Mouse (Mus musculus) intestine, embryonic 16.5 days (tissue): ENCODE measurements around the gene Apba1. TPM values are rescaled to one million over a fixed set of nuclear protein-coding genes. Genes with fewer than 3 reads are reported as not detected.

ENCODE experiments used
- ATAC-seq: fragments of 200-750 bp; cut with Nextera tagmentation; 2 replicates; pipeline ENCODE4 v1.8.0; 2017; ENCODE audit warnings: moderate TSS enrichment, moderate library complexity
- H3K27ac ChIP-seq: fragments of 300-500 bp; sonication (generic); 2 replicates; pipeline ENCODE4 v1.5.1; 2014; ENCODE audit warnings: mild to moderate bottlenecking, low read length
- H3K27me3 ChIP-seq: fragments of 300-500 bp; sonication (generic); replicated peaks from 2 replicates; pipeline ENCODE4 v1.6.1; 2014; ENCODE audit warnings: low read length, control low read depth, mixed read lengths; ENCODE audit not compliant: control insufficient read depth, insufficient read depth
- H3K36me3 ChIP-seq: fragments of 300-500 bp; sonication (generic); 2 replicates; pipeline ENCODE4 v1.6.1; 2014; ENCODE audit warnings: low read length, control low read depth; ENCODE audit not compliant: control insufficient read depth, insufficient read depth
- H3K4me1 ChIP-seq: fragments of 300-500 bp; sonication (generic); 2 replicates; pipeline ENCODE4 v1.6.1; 2014; ENCODE audit warnings: low read length, control low read depth, mixed read lengths; ENCODE audit not compliant: control insufficient read depth, insufficient read depth
- H3K4me2 ChIP-seq: fragments of 300-500 bp; sonication (generic); 2 replicates; pipeline ENCODE4 v1.6.1; 2014; ENCODE audit warnings: low read depth, low read length, control low read depth
- H3K4me3 ChIP-seq: fragments of 300-500 bp; sonication (generic); 2 replicates; pipeline ENCODE4 v1.5.1; 2014; ENCODE audit warnings: mild to moderate bottlenecking, low read length
- H3K9ac ChIP-seq: fragments of 300-500 bp; sonication (generic); 2 replicates; pipeline ENCODE4 v1.6.1; 2014; ENCODE audit warnings: low read depth, low read length
- H3K9me3 ChIP-seq: fragments of 300-500 bp; sonication (generic); 2 replicates; pipeline ENCODE4 v1.6.1; 2016; ENCODE audit warnings: low read length, control low read depth; ENCODE audit not compliant: control insufficient read depth
- WGBS: fragments of 180-500 bp; shearing (Covaris S2); extraction: QIAGEN DNeasy Blood & Tissue Kit; methylation state at CpG from one replicate; pipeline ENCODE4 v1.1.7; 2014; 5-methylcytosine and 5-hydroxymethylcytosine counted together
- polyA plus RNA-seq: library from polyadenylated mRNA; unstranded; fragments of >200 nt; fragmentation: Nextera tagmentation; extraction: Ambion mirVana; gene quantifications from 2 replicates; pipeline ENCODE4 v1.2.1, GENCODE M21; 2015

Gene Apba1
- polyA plus RNA-seq, 1 experiment from 2014 or later = 0.38 TPM

DNA sequence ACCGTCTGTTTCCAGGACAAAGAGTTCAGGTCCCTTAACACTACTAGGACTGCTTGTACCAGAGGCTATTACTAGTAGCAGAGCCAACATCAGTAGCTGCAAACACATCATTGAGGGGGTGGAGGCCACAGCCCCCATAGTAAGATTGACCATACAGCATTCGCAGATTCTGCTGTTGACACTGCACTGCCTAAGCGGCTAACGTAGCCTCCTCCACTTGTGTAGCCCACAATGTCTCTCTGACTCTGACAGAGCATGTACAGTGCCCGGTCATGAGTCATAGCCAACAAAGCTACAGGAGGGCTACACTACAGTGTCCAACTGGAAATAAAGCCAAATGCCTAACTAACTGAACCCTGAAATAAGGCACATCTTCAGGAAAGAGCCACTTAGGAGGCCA lies 166.9 kb downstream of the Apba1 start:
- no peaks in the 10 kb centered on the region for H3K4me1 ChIP-seq
- H3K9ac ChIP-seq = no peak overlapping the region
- H3K27me3 ChIP-seq = no peaks in the 10 kb centered on the region
- no peak for ATAC-seq
- H3K27ac ChIP-seq = no peak overlapping the region
- no peak overlapping the region for H3K4me2 ChIP-seq
- WGBS = 92% methylated on average over 5 of the region's 5 CpGs
- H3K4me3 ChIP-seq = no peak overlapping the region
- no peaks in the 10 kb centered on the region for H3K36me3 ChIP-seq
- H3K9me3 ChIP-seq = no peaks in the 10 kb centered on the region

DNA sequence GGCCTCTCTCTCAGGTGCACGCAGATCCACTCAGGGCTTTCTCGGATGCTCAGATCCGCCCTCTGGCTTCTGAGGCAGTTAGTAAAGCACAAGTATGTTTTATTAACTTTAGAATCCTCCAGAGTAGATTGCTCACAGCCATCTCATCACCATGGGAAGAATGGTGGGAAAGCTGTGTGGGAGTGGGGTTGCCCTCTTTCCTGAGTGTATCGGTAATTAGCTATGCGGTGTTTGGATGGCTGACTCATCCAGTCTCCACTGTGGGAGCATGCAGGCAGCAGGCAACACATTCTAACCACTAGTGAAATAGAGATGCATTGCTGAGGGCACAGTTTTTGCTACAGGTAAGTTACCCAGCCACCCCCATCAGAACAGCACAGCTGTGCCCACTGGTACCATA lies 172.1 kb downstream of the Apba1 start:
- WGBS = 90% methylated on average over 5 of the region's 5 CpGs
- H3K9ac ChIP-seq = no peak overlapping the region
- no peak overlapping the region for H3K4me3 ChIP-seq
- no peaks in the 10 kb centered on the region for H3K36me3 ChIP-seq
- H3K9me3 ChIP-seq = 0 out of 2 replicates have a peak, but pooled peaks cover 3% of the 10 kb centered on the region
- H3K27me3 ChIP-seq = no peaks in the 10 kb centered on the region
- no peaks in the 10 kb centered on the region for H3K4me1 ChIP-seq
- no peak overlapping the region for H3K4me2 ChIP-seq
- ATAC-seq = no peak
- H3K27ac ChIP-seq = no peak overlapping the region

- ATAC-seq = no peak
- Histone ChIP-seq H3K4me1 (no peaks in the 10 kb centered on the region), H3K4me2 (no peak overlapping the region), H3K27ac (no peak overlapping the region), H3K4me3 (no peak overlapping the region), H3K36me3 (no peaks in the 10 kb centered on the region), H3K9ac (no peak overlapping the region), H3K27me3 (no peaks in the 10 kb centered on the region), H3K9me3 (no peaks in the 10 kb centered on the region)
- WGBS = 82% methylated on average over 12 of the region's 12 CpGs
Observed at GRCm38 (mm10) chr19:23941422-23941949, 182.8 kb downstream of the Apba1 start.

- no peak overlapping the region for H3K9ac ChIP-seq
- H3K27ac ChIP-seq = no peak overlapping the region
- no peaks in the 10 kb centered on the region for H3K4me1 ChIP-seq
- H3K27me3 ChIP-seq = no peaks in the 10 kb centered on the region
- H3K4me3 ChIP-seq = no peak overlapping the region
- WGBS = 81% methylated on average over 7 of the region's 7 CpGs
- H3K36me3 ChIP-seq = no peaks in the 10 kb centered on the region
- H3K4me2 ChIP-seq = no peak overlapping the region
- ATAC-seq = no peak
- no peaks in the 10 kb centered on the region for H3K9me3 ChIP-seq
Observed at GRCm38 (mm10) chr19:23942886-23943285, 184.2 kb downstream of the Apba1 start.

DNA sequence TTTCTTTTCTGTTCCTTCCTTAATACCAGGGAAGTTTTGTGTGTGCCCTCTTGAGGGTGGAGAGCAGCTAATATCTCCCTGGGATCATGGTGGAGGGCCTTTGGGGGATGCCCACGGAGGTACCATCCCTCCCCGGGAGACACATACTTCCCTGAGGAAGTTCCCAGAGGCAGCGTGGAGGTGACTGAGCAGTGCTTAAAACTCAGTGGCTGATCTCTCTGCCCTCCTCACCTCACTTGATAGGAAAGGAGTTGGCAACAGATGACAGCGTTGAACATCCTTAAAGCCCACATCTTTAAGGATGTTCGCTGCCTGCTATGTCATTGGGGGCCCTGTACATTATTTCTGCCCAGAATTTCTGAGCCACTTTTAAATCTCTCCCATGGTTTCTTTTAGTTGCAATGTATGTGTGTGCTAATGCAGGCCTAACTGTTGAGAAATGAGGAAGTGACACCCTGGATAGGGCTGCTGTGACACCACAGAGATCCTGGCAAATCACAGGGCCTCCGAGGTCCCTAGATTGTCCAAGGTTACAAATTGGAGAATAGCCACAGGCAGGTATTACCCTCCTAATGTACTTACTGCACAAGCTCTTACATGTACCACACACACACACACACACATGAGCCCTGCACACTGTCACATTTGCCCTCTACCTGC lies 187.5 kb downstream of the Apba1 start:
- Histone ChIP-seq H3K4me2 (no peak overlapping the region), H3K4me1 (peaks cover 2% of the 10 kb centered on the region; the same call in 1 of the 2 replicates), H3K4me3 (no peak overlapping the region), H3K27ac (no peak overlapping the region), H3K9me3 (no peaks in the 10 kb centered on the region), H3K27me3 (no peaks in the 10 kb centered on the region), H3K9ac (no peak overlapping the region), H3K36me3 (no peaks in the 10 kb centered on the region)
- 82% methylated on average over 6 of the region's 6 CpGs for WGBS
- no peak for ATAC-seq

GRCm38 (mm10) chr19:23946751-23947150 lies 188.1 kb downstream of the Apba1 start:
- H3K9ac ChIP-seq = no peak overlapping the region
- no peaks in the 10 kb centered on the region for H3K9me3 ChIP-seq
- no peak overlapping the region for H3K27ac ChIP-seq
- no peak overlapping the region for H3K4me2 ChIP-seq
- 82% methylated on average over 4 of the region's 4 CpGs for WGBS
- H3K4me3 ChIP-seq = no peak overlapping the region
- H3K4me1 ChIP-seq = peaks cover 2% of the 10 kb centered on the region; the same call in 1 of the 2 replicates
- no peaks in the 10 kb centered on the region for H3K36me3 ChIP-seq
- no peaks in the 10 kb centered on the region for H3K27me3 ChIP-seq
- ATAC-seq = no peak

- H3K4me2 ChIP-seq = no peak overlapping the region
- no peak overlapping the region for H3K9ac ChIP-seq
- H3K27me3 ChIP-seq = no peaks in the 10 kb centered on the region
- no peak overlapping the region for H3K4me3 ChIP-seq
- no peak overlapping the region for H3K27ac ChIP-seq
- no peaks in the 10 kb centered on the region for H3K9me3 ChIP-seq
- H3K4me1 ChIP-seq = peaks cover 2% of the 10 kb centered on the region; the same call in 1 of the 2 replicates
- ATAC-seq = no peak
- 66% methylated on average over 4 of the region's 4 CpGs for WGBS
- no peaks in the 10 kb centered on the region for H3K36me3 ChIP-seq
Observed at GRCm38 (mm10) chr19:23947871-23948270, 189.2 kb downstream of the Apba1 start.

DNA sequence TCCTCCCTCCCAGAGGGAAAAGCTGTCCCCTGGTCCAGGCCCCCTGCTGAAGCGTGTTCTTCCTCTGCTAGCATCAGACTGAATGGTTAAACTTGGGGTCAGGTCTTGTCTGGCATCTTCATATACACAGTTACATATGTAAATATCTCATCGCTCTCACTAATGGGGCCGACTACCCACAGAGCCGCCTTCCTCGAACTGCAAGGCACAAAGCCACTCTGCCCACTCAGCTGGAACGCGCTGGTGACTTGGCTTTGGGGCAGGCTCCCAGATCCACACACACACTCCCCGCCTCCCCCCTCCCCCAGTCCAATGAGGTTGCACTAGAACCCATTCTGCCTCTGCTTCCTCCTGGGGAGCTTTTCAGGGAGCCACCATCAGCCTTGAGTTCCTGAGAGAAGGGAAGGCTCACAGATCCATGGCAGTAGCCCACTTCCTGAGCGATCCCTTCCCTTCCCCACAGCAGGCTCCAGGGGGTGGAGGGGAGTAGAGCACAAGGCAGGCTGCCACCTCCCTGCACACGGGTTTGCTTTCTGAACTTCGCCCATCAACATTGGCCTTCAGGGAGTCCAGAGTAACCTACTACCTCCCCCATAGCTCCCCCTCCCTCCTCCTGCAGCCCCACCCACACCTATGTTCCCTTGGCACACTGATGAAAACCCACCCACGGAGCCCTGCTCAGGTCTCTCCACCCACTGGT lies 189.8 kb downstream of the Apba1 start:
- Histone ChIP-seq H3K27me3 (no peaks in the 10 kb centered on the region), H3K4me1 (peaks cover 2% of the 10 kb centered on the region; the same call in 1 of the 2 replicates), H3K4me2 (0 out of 2 replicates have a peak overlapping the region, but pooled peaks have one; percentile 0), H3K9ac (no peak overlapping the region), H3K27ac (no peak overlapping the region), H3K36me3 (no peaks in the 10 kb centered on the region), H3K4me3 (no peak overlapping the region), H3K9me3 (no peaks in the 10 kb centered on the region)
- ATAC-seq = peak; percentile 55; the same call in 1 of the 2 replicates
- WGBS = 42% methylated on average over 12 of the region's 12 CpGs

DNA sequence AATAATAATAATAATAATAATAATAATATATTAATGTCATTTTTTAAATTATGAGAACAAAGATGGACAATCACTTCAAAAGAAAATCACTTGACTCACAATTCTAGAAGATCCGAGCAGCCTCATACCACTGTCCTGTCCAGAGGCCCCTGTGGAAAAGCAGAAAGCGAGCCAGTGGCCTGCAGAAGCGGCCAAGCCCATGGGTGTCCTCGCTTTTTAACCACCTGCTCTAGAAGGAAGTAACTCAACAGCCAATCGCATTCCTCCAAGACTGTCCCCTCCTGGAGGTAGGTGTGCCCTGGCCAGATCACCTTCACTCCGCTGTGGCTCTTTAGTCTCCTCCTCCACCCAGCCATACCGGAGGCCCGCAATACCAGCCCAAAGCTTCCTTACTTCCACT lies 196.8 kb downstream of the Apba1 start:
- no peak overlapping the region for H3K9ac ChIP-seq
- 89% methylated on average over 8 of the region's 8 CpGs for WGBS
- no peaks in the 10 kb centered on the region for H3K9me3 ChIP-seq
- no peak overlapping the region for H3K4me3 ChIP-seq
- ATAC-seq = no peak
- H3K27ac ChIP-seq = no peak overlapping the region
- H3K36me3 ChIP-seq = no peaks in the 10 kb centered on the region
- H3K4me1 ChIP-seq = 0 out of 2 replicates have a peak, but pooled peaks cover 1% of the 10 kb centered on the region
- H3K27me3 ChIP-seq = no peaks in the 10 kb centered on the region
- no peak overlapping the region for H3K4me2 ChIP-seq
